Mouse (Mus musculus) cerebellum, adult 2 months (tissue): ENCODE data around the gene Mstn. TPM values are rescaled to one million over a fixed set of nuclear protein-coding genes. Genes with fewer than 3 reads are reported as not detected.

Source experiments
- DNase-seq, 2 experiments: peaks; one replicate each; pipeline ENCODE4 v3.0.0; 2021
- H3K27ac ChIP-seq: fragments of 200-500 bp; 2 replicates; pipeline ENCODE4 v1.5.1; 2012; ENCODE audit warnings: low read length, control low read depth, inconsistent platforms; ENCODE audit not compliant: insufficient read depth
- H3K27me3 ChIP-seq: fragments of 200-500 bp; 2 replicates; pipeline ENCODE4 v1.6.1; 2012; ENCODE audit warnings: inconsistent platforms, mild to moderate bottlenecking, low read length, moderate library complexity; ENCODE audit not compliant: control insufficient read depth, insufficient read depth
- H3K4me1 ChIP-seq: fragments of 200-500 bp; 2 replicates; pipeline ENCODE4 v1.6.1; 2011; ENCODE audit warnings: low read length; ENCODE audit not compliant: control insufficient read depth, insufficient read depth
- H3K4me3 ChIP-seq: fragments of 200-500 bp; replicated peaks from 2 replicates; pipeline ENCODE3; 2011; ENCODE audit warnings: mild to moderate bottlenecking, low read depth, low read length, control low read depth; ENCODE audit not compliant: insufficient read depth
- CTCF ChIP-seq: fragments of 200-500 bp; IDR thresholded peaks from 2 replicates; pipeline ENCODE4 v1.5.1; 2011; ENCODE audit warnings: low read depth, mild to moderate bottlenecking, control low read depth, low read length, moderate library complexity, borderline replicate concordance; ENCODE audit not compliant: insufficient read depth
- POLR2A ChIP-seq: fragments of 200-500 bp; IDR thresholded peaks from 2 replicates; pipeline ENCODE4 v1.6.1; 2011; ENCODE audit warnings: low read length, control low read depth, borderline replicate concordance; ENCODE audit not compliant: insufficient read depth
- WGBS: fragments of 180-500 bp; shearing (Covaris S2); methylation state at CpG from one replicate; pipeline ENCODE4 v1.1.7; 2018; 5-methylcytosine and 5-hydroxymethylcytosine counted together
- polyA plus RNA-seq: library from polyadenylated mRNA; depleted of rRNA; stranded (reverse); fragments of >200 nt; gene quantifications from 2 replicates; pipeline ENCODE4 v1.2.3, GENCODE M21; 2012; rRNA removed

Gene Mstn
- polyA plus RNA-seq, result 0.18 and 0.19 TPM in 2 replicates

GRCm38 (mm10) chr1:53061340-53061739 lies at the start of gene Mstn:
TSS of gene Mstn (plus strand) at chr1:53061640.
- H3K4me3 ChIP-seq, result no peak within 1 kb of the TSS
- WGBS, result 65% methylated on average over 6 of the region's 6 CpGs
- no peak for DNase-seq
- H3K27me3 ChIP-seq, result no peaks in the 10 kb centered on the region
- H3K27ac ChIP-seq, result no peak within 1 kb of the TSS
- H3K4me1 ChIP-seq, result no peaks in the 10 kb centered on the region
- TF ChIP-seq CTCF, result no peak
- no peak for TF ChIP-seq POLR2A

GRCm38 (mm10) chr1:53014716-53015115 lies 46.7 kb upstream of the Mstn start:
- peak in 1 of 2 experiments; percentile 31 for DNase-seq
- no peak for TF ChIP-seq CTCF
- no peak for TF ChIP-seq POLR2A
- peaks cover 4% of the 10 kb centered on the region; the same call in 1 of the 2 replicates for H3K4me1 ChIP-seq
- H3K27me3 ChIP-seq, result no peaks in the 10 kb centered on the region; the same call in 1 of the 2 replicates
- WGBS, result 61% methylated on average over 6 of the region's 6 CpGs
- no peak overlapping the region for H3K27ac ChIP-seq
- no peak overlapping the region for H3K4me3 ChIP-seq

DNA sequence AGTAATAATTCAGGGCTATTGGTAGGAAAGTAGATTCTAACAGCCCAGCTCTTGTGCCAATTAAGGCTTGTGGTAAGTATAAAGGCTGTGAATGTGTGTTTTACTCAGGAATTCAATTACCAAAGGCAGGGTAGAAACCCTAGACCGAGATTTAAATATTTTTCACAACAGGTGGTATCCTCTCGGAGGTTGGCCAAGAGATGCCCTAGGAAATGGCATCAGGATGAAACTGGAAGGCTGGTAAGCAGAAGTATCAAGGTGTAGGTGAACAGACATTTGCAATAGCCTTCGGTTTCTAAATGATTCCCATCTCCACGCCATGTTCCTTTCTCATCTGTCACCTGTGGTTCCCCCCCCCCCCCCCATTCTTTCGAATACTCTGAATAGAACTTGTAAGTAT lies 45.8 kb upstream of the Mstn start:
- DNase-seq, result peak in 1 of 2 experiments; percentile 52
- TF ChIP-seq CTCF, result no peak
- no peak for TF ChIP-seq POLR2A
- WGBS, result 41% methylated on average over 5 of the region's 5 CpGs
- H3K27ac ChIP-seq, result no peak overlapping the region
- H3K4me3 ChIP-seq, result no peak overlapping the region
- no peaks in the 10 kb centered on the region; the same call in 1 of the 2 replicates for H3K27me3 ChIP-seq
- peaks cover 4% of the 10 kb centered on the region for H3K4me1 ChIP-seq

DNA sequence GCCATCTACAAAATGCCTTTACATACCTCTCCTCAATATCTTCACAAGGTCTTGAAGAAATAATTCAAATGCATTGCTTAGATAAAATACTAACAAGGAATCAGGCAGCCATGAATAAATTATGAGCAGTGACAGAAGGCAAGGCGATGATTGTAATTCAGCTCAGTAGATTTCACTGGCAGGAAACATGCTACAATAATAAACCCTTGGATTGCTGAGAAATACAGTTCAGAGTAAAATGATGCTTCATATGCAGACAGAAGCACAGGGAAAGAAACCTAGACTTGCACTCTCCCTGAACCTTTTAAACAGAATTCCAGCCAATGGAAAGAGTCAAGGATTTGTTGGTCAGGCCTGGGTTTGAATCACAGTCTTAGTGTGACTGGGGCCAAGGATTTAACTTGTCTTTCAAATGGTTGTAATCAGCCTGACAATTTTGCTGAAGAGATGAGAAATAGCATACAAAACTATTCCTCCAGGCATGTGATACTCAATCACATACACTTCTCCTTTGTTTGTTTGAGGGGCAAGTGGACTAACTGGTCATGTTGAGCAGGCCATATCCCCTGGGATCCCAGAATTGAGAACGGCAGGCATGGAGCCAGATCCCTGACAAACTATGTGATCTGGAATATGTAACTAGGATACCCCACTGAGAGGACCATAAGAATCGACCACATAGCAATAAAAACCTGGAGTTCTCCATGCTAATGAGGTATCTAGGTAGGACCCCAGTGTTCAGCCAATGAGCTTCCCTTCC lies 42.5 kb upstream of the Mstn start:
- no peaks in the 10 kb centered on the region; the same call in 1 of the 2 replicates for H3K27me3 ChIP-seq
- TF ChIP-seq POLR2A, result no peak
- TF ChIP-seq CTCF, result no peak
- peak in 1 of 2 experiments; percentile 32 for DNase-seq
- H3K27ac ChIP-seq, result no peak overlapping the region
- no peak overlapping the region for H3K4me3 ChIP-seq
- peaks cover 4% of the 10 kb centered on the region for H3K4me1 ChIP-seq
- WGBS, result 31% methylated on average over 3 of the region's 3 CpGs

GRCm38 (mm10) chr1:53020079-53020478 lies 41.4 kb upstream of the Mstn start, which contains the start of gene 1700019D03Rik:
TSS of gene 1700019D03Rik (minus strand) at chr1:53020179.
- no peak for DNase-seq
- TF ChIP-seq CTCF, result no peak
- no peak for TF ChIP-seq POLR2A
- Histone ChIP-seq H3K27ac (no peak within 1 kb of the TSS), H3K27me3 (no peaks in the 10 kb centered on the region), H3K4me1 (peaks cover 4% of the 10 kb centered on the region), H3K4me3 (no peak within 1 kb of the TSS)
- WGBS, result 40% methylated on average over 5 of the region's 5 CpGs

GRCm38 (mm10) chr1:53032550-53032949 lies 28.9 kb upstream of the Mstn start:
- no peaks in the 10 kb centered on the region for H3K27me3 ChIP-seq
- no peak overlapping the region for H3K27ac ChIP-seq
- peak in 1 of 2 experiments; percentile 56 for DNase-seq
- H3K4me3 ChIP-seq, result no peak overlapping the region
- peaks cover 4% of the 10 kb centered on the region; the same call in 1 of the 2 replicates for H3K4me1 ChIP-seq
- TF ChIP-seq CTCF, result 0 out of 2 replicates have a peak, but pooled peaks have one; percentile 21
- no peak for TF ChIP-seq POLR2A

- Histone ChIP-seq H3K27ac (0 out of 2 replicates have a peak overlapping the region, but pooled peaks have one; percentile 61), H3K4me3 (no peak overlapping the region), H3K27me3 (no peaks in the 10 kb centered on the region), H3K4me1 (peaks cover 6% of the 10 kb centered on the region; the same call in 1 of the 2 replicates)
- 11% methylated on average over 5 of the region's 5 CpGs for WGBS
- TF ChIP-seq POLR2A (no peak), CTCF (no peak)
- peak; percentile 67 to 85 for DNase-seq
These were observed 24.0 kb upstream of the Mstn start for GRCm38 (mm10) chr1:53037443-53037871.
